Mouse (Mus musculus) c-Kit-positive CD71-negative TER-119-negative erythroid progenitor cells, embryonic 14.5 days (primary cell): ENCODE measurements around the gene Vstm4.

Experiments used
- DNase-seq: peaks from one replicate; pipeline ENCODE4 v3.0.0-alpha.2; 2013; ENCODE audit warnings: low read depth

Vstm4 gene

DNA sequence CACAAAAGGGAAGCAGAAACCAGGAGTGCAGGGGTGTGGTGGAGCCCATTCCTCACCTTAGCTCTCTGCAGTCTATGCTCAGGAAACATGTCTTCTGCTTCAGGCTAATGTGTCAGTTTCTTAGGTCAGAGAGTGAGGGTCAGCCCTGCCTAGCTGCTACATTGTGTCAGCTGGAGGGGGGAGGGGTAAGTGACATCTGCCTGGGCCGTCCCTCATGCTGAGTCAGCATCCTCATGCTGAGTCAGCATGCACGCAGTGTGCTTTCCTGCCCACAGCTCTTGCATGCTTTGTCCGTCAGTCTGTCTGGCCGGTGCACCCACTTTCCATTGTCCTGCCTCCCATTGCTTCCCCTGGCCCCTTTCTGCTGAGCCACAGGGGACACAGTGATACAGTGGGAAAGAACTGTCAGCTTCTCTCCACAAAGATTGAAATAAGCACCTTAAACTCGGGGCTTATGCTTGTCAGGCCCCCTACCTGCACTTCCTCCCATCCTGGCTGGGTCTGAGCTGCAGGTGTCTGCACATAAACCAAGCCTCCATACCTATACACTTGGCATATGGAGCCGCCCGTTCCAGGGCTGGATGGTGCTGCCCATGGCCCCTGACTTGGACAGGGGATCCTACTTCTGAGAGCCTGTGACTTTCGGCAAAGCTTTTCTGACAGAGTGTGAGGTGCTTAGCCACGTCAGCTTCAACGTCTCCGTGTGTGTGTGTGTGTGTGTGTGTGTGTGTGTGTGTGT lies 3.4 kb downstream of the Vstm4 start:
- DNase-seq, result no peak

DNA sequence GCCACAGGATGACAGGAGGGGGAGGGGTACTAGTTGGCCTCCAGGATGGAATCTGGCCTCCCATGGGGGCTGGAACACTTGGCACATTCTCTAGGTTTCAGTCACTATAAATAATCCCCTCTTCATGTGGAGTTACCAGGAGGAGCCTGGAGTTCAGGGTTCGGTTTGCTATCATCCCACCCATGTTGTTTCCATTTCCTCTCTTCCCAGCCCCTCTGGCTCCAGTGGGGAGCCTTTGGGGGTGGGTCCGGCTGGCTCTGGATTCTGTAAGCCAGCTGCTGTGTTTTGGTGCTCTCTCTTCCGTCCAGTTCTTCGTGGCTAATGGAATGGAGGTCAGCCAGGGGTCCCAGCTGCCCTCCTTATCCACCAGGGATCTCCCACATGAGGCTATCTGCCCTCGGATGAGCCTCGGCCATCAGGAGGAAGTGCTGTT lies 4.6 kb downstream of the Vstm4 start:
- no peak for DNase-seq

DNA sequence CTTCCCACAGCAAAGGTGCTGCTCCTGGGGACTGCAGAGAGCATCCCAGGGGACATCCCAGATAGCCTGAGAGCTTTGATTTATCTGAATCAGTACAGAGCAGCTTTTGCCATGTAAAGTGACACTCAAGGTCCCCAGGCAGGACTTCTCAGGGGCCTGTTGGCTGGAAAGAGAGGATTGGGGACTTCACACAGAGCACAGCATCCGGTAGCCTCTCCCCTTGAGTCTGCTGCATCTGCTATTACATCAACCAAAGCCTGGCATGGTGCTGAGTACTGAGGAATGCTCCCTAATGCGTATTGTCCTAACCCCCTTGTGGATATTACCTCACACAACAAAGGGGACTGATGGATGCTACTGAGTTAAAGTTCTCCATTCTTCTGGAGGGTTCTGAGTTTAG lies 5.1 kb downstream of the Vstm4 start:
- no peak for DNase-seq

DNA sequence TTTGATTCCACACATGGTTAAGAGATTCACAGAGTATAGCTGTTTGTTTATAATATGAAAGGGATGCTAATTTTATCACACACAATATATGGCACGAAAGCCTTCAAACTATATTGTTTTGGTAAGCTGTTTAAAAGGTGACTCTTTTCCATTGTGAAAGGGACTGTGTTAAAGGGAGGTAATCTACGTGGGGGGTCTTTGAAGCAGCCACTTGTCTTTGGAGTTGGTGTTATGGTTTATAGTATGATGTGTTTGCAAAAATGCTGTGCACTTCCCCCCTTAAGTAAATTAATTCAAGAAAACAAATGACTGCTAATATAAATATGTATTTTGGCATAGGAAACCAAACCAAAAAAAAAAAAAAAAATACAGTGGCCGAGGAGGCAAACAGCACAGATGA lies 8.8 kb downstream of the Vstm4 start:
- no peak for DNase-seq

DNA sequence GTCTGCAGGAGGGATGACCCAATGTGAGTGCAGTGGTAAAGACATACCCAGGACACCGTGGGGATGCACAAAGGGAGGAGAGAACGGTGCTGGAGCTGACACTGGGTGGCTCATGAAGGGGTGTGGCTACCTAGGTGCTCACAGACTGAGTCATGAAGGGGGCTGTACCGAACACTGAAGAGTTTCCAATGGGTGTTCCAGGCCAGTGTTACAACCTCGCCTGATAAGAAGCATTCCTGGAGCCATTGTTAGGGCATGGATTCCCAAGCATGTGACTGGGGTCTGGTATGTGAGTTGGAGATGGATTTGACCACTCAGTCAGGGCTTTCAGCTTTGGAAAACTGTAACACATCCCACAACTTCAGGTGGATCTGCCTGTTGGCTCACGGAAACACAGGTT lies 15.4 kb downstream of the Vstm4 start:
- DNase-seq, result no peak

DNA sequence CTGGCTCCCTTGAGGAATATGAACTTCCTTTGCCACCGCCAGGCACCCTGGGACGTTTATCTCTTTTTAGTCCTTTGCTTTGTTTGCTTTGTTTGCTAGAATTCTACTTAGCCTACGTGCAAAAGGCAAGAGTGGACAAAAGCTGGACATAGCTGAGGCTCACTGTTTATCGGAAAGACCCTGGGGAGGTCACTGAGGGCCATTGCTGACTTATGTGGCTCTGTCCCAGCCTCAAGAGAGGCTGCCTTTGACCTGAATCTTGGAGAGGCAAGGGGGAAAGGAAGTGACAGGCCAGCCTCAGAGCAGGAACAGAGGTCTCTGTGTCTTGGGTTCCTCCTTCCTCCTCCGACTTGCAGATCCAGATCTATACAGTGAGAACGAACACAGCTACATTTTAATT lies 21.0 kb downstream of the Vstm4 start:
- DNase-seq, result no peak

DNA sequence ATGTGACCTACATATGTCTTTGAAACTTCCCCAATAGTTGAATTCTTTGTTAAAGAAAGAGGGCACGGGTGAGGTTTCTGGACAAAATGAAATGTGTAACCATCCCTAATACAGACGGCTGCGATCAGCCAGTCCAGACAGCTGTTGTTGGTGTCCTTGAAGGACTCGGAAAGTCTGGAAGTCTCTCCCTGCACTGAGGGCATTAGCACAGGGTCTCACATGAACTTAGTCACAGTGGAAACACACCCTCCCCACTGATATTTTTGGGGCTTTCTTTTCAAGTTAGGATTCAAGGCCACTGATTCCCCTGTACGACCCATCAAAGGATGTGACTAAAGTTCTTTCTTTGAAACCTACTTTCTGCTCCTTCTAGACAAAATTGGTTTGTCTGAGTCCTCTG lies 23.8 kb downstream of the Vstm4 start:
- DNase-seq, result no peak

DNA sequence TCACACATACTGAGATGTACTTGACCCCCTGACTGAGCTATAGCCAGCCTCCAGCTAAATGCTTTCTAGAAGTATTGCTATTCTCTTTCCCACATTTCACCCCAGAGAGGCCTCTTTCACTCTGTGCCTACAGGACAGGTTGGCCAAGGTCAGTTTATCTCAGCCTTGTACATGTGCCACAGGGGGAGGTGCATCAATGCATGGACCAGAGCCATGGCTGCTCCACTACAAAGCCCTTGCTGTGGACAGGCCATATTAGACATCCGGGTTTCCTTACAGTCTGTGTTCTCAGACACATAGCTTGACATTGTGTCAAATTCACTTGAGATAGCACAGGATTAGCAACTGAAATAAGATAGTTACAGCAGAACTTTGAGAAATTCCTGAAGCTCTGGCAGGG lies 25.1 kb downstream of the Vstm4 start:
- DNase-seq, result no peak

DNA sequence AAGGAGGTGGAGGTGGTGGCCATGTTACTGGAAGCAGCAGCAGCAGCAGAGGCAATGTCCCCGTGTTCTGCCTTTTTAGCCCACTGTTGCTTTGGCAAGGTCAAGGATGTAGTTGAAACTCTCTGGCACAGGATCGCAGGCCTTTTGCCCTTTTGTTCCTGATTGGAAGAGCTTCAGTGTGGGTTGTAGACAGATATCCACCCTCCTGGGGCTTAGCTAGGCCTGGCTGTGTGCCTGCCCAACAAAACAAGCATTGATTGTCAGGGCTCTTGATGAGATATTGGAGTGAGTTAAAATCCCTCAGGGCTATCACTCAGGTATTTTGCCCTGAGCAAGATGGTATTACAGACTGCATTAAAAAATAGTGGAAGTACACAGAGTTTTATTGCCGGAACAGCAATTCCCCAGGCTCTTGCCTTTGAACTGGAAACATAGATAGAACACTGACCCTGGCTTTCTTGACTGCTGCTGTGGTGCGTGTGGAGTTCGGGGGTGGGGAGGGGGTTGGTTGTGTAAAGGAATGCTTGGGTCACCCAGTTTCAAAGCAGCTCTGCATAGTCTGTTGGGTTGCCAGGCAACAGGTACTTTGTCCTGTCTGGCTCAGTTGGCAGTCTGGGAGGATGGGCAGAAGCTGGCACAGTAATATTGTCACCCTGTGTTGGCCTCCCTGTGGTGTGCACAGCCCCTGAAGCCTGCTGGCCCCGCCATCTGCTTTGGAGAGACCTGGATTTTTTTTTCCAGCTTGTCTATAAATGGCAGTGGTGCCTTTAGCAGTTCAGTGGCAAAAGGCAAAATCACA lies 32.5 kb downstream of the Vstm4 start:
- DNase-seq, result no peak

DNA sequence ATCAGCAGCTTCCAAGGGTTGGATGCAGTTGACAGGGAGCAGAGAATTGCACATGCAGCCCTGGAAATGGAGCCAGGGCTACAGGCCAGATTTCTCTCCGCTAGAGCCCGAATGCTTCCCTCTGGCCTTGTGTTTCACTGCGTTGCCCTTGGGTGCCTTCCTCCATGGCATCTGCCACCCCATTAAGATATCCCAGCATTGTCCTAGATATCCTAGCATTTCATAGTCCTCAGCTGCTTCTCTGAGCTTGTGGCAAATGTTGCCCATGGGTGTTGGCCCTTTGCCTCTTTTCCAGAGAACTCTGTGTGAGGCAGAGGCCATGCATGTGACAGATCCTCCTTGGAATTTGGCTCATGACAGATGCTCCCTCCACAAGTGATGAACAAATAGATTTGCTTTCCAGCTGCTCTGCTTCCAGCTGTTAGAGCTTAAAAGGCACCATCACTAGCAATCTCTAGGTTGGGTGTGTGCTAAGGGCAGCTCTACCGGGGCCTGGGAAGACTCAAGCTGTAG lies 37.8 kb downstream of the Vstm4 start:
- DNase-seq, result no peak

DNA sequence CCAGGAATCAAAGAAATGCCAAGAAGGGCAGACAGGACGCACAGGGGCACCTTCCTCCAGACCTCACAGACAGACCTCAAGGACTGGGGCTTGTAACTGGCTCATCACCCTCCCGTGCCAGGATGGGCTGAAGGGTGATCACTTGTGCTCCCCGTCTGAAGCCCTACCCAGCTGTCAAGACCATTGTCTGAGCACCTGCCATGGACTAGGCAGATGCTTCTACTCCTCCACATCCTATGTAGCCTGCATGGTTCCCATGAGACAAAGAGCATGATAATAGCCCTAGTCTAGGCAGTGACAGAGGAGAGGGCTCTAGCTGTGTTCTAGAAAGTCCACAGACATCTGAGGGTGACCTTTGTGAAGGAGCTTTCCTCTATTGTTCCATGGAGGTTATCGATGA lies 38.3 kb downstream of the Vstm4 start:
- no peak for DNase-seq

DNA sequence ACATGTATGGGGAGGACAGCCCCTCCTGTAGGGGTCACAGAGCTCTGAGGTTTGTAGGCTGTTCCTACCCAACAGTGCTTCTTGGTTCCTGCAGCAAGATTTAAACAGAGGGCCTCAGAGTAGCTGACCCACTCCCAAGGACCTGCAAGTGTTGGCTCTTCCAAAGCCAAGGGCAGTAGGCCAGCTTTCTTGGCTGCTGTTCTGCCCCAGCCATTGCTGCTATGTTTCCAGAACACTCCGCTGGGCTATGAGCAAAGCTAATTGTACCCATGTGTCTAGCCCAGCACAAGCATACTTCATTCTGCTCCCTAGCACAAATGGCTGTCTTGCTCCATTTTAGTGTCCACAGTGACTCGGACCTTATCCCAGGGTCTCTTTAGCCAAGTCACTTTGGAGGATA lies 40.3 kb downstream of the Vstm4 start:
- no peak for DNase-seq

DNA sequence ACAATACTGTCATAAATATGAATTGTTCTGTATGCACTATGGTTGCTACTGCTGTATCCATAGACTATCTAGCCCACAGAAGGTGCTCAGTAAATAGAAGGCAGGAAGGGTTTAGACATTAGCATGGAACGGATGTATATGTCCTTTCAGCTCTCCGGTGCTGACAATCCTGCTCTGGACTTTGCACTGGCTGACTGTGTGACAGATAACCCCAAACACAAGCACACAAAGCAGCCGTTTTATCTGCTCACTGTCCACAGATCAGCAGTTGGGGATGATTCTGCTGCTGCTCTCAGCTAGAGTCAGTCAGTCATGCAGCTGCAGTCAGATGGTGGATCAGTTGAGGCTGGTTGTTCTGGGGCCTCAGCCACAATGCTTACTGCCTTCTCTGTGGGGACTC lies 46.6 kb downstream of the Vstm4 start:
- DNase-seq, result no peak

DNA sequence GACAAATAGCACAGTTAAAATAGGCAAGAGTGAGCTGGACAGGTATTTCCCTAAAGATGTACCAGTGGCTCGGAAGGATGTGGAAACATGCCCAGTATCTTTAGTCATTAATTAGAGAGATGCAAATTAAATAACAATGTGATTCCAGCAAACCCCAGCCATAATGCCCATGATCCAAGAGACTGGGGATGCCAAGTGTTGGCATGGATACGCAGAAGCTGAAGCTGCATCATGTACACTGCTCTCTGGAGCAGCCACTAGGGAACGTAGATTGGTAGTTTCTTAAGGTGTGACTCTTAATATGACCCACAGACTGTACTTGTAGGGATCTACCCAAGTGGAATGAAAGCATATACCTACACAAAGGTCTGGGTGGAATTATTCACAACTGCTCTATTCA lies 50.0 kb downstream of the Vstm4 start:
- DNase-seq, result no peak

DNA sequence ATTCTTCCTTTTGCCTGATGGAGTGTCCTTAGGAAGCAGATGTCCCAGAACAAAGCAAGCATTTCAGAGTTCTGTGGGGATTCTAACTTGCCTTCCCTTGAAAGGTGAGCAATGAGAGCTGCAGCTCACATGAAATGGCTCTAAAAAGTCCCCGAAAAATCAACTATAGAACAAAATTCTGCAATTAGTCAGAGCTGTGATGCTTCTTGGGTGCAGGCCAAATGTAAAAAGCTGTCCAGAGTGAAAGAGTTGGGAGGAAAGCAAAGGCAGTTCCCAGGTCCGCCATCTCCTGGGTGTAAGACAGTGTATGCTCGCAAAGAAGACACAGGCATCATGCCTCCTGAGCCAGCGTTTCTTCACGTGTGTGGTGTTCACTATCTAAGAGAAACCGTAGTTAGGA lies 52.6 kb downstream of the Vstm4 start:
- DNase-seq, result no peak

DNA sequence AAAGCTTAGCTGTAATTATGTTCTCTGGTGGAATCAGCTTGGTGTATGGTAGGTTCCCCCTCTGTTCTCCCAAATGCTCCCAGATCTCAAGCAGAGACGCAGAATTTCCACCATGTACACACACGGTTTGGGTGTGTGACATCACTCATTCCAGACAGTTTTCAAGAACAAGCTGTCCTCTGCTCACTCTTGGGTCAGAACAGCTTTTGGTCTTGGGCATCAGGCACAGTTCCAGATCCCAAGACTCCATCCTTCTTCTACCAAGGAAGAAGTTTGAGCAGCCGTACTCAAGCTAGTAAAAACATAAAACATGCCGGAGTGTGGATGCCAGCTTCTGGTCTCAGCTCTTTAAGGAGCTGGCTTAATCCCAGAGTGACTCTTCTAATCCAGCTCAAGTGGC lies 54.6 kb downstream of the Vstm4 start:
- DNase-seq, result no peak

DNA sequence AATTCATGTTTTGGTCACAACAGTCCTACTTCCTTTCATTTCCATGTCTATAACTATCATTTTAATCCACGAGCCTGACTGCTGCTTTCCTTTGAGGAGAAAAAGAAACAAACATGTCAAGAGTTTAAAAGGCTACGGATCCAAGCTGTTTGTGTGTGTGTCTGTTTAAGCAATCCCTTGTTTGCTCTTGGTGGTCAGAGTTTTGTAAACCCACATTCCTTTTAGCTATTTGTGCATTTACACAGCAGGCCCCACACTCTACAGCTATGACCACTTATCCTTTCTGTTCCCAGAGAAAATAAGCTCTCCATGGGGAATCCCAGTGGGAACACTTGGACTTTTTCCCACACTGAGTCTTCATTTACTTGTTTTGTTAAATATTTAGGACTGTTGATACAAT lies 58.8 kb downstream of the Vstm4 start:
- no peak for DNase-seq

DNA sequence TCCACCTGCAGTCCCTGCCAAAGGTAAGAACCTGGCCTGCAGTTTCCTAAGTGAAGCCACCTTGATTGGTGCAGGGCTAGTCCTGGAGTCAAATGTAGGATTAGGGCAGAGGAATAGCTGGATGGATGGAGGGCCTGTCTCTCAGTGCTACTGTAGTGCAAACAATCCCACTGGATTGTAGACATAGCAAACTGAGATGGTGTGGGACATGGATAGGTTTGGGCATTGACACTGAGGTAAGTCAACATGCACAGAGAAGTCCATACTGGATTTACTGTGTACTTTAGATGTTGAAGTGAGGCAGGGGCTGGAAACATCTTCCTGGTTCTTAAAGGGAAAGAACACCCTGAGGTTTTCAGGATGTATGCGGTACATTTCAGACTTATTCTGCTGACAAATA lies 61.4 kb downstream of the Vstm4 start:
- DNase-seq, result no peak

DNA sequence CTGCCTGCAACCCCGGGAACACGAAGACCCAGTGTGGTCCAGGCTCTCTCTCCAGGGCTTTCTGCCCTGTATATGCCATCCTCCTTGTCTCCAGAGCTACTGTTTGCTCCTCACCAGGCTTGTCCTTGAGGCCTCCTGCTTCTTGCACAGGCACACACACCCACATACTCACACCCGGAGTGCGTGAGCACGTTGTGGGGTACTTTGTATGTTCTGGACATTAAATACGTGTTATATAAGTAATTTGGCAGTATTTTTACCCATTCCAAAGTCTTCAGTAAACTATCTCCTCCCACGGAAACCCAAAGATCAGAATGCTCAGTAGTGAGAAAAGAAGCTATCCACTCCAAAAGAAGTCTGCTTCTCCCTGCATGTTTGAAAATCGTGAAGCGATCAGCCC lies 67.3 kb downstream of the Vstm4 start:
- DNase-seq, result no peak

DNA sequence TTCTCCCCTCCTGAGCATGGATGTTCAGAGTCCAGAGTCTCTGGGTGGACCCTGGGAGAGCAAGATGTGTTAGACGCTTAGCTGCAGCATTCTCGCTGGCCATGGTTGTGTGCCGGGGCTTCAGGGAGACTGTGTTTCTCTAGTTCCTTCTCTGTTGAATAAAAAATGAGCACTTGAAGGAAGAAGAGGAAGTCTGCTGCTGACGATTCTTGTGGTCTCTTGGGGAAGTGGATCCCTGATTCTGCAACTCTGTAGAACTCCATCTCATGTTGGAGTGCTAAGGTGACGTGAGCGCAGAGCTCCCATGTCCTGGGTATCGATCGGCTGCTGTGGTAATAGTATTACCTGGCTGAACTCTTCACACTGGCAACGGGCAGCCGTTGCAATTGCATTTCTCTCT lies 75.2 kb downstream of the Vstm4 start:
- DNase-seq, result peak; percentile 14

DNA sequence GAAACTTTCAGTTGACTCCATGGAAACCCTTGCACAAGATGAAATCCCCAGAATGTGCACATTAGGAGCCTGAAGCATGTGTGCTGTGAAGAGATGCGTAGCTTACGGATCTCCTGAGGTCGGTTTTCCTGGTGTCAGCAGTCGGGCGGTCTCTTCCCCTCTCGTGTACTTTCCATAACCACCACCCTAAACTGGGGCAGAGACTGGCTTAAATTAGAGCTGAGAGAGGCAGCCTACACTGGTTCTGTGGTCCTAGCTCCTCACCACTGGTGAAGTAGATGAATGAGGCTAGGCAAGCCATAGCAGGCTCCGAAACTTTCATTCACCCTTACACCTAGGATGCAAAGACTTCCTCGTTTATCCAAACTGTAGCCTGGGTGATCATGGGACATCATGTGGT lies 75.7 kb downstream of the Vstm4 start:
- DNase-seq, result no peak

DNA sequence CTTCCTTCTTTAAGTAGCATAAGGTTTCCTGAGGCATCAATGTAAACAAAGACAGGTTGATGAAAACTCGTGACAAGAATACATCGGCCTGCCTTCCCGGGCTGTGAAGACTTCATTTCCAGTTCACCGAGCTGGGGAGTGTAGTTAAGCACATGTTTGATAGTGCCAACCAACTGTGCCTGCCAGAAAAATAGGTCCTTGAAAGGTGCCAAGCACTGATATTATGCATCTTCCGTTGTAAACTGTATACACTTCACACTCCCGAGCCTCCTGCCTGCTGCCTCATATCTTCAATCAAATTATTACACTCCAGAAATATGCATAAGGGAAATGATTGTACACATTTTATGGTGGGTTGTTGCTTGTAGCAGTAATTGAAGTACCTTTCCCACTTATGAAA lies 77.5 kb downstream of the Vstm4 start:
- no peak for DNase-seq

DNA sequence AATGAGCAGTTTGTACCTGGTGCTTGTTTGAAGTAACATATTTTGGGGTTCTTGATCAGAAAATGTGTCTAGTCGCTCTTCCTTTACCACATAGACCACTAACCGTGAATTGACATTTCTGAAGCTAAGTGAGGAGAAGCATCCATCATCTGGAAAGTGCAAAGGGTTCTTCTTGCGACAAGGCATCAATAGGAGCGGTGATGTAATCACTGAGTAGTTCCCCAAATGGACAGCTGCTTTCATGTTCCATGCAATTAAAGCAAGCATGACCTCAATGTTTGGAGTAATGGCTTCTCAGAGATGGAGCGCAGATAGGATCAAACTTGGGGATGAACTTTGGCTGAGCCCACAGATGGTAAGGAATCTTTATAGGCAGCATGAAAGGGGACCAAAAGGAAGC lies 82.7 kb downstream of the Vstm4 start:
- no peak for DNase-seq

DNA sequence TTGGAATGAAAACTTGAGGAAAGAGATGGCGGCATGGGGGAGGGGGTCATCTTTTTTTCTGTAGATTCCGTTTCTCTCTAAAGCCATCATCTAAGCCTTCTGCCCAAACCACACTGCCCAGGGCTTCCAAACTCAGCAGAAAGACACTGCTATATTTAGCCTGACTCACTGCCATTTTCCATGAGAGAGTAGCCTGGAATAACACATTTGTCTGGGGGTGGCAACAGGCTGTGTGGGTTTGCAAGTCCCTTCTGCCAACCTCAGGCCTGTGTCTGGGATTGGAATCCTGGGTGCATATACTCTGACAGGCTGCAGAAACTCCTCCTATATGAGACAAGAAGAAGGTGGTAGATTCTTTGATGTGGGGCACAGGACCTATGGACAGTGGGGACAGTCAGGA lies 91.0 kb downstream of the Vstm4 start:
- no peak for DNase-seq
